Mouse (Mus musculus): Measurements from ENCODE around the gene Glrb. TPM values are rescaled to one million over a fixed set of nuclear protein-coding genes. Genes with fewer than 3 reads are reported as not detected.

Glrb gene
- total RNA-seq (2021): 100 to 1,000 TPM; 139 to 144 TPM
- long read RNA-seq, experiment 1, transcript Glrb-201 (10 exons, 3,029 nt): major isoform, 143 of 203 reads
- long read RNA-seq, experiment 1, partial matches to known transcripts: 18 of 203 reads
- long read RNA-seq, experiment 1, other reads (novel, unspliced or antisense): 40 of 203 reads
- long read RNA-seq, experiment 2, transcript Glrb-204 (10 exons, 2,979 nt): minor isoform, 6 of 291 reads
- long read RNA-seq, experiment 2, transcript Glrb-201 (10 exons, 3,029 nt): major isoform, 206 of 291 reads
- long read RNA-seq, experiment 2, partial matches to known transcripts: 21 of 291 reads
- long read RNA-seq, experiment 2, other reads (novel, unspliced or antisense): 56 of 291 reads

DNA sequence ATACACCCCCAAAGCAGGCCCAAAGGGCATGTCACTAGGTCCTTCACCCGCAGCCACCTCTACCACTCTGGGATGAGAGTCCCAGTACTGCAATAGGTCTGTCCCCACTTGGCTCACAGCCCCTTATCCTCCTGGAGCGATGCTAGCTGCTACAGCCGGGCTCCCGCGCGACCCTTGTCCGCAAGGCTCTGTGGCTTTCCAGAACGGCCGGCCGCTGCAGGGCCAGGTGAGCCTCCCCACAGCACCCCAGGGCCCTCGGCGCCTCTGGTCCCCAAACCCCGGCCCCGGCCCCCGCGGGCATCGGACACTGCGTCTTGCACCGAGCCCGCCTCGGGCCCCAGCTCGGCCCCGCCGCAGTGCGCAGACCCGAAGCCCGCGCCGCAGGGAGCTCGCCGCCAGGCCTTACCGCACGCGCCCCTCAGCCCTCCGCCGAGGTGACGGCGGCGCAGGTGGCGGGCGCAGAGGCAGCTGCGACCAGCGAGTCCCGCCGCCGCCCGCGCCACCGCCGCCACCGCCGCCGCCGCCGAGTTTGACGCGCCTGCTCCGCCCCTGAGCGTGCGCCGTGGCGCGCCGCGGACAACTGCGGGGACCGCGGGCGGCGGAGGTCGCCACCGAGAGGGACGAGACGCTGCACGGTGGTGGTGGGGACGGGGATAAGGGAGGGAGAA is at the start of gene Glrb:
Gene Glrb, minus strand, starts transcription at position 550 of the 668 bp plus-strand sequence.
- DNase-seq (ENCODE audit: low spot score in 2 of 2): peak; percentile 47 to 66
- H3K4me3 ChIP-seq: peak within 1 kb of the TSS; percentile 86
- no peak for TF ChIP-seq CTCF (conservative IDR thresholded peaks at IDR 0.05)
- peak within 1 kb of the TSS; percentile 96 for H3K27ac ChIP-seq

DNA sequence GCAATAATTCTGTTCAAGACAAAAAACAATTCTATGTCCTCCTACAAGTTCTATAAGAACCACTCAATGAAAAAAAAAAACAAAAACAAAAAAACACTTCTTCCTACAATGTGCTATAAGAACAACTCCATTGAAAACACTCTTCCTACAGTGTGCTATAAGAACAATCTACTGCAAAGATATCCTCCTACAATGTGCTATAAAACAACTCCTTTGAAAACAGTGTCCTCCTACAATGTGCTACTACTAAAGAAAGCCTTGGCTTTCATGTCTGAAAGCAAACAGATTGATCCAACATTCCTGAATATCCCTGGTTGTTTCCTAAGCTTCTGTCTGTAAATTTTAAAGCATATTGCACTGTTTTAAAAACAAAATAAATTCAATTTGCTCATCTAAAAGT is 46.5 kb upstream of the Glrb start:
- Histone ChIP-seq H3K4me3 (no peak overlapping the region), H3K27ac (no peak overlapping the region)
- no peak for DNase-seq (ENCODE audit: low spot score in 2 of 2)
- no peak for TF ChIP-seq CTCF (conservative IDR thresholded peaks at IDR 0.05)

DNA sequence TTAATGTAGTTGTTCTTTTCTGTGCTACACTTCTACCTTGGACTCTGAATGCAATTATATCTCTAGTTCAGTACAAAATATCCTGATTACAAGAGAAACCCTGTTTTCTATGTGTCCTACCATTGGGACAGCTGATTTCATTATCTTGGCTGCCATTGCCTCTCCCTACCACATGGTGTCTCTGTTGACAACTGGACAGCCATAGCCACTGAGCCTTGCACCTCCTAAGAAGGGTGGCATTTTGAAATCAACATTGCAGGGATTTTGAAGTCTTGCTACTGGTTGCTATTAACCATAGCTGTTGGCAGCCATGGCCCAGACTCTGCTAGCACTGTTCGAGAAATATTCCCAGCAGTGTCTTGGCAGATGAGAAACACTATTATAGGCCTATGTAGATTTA is 45.1 kb upstream of the Glrb start:
- Histone ChIP-seq H3K27ac (no peak overlapping the region), H3K4me3 (no peak overlapping the region)
- DNase-seq (ENCODE audit: low spot score in 2 of 2): peak; percentile 41 to 53
- TF ChIP-seq CTCF (conservative IDR thresholded peaks at IDR 0.05): peak; percentile 91

DNA sequence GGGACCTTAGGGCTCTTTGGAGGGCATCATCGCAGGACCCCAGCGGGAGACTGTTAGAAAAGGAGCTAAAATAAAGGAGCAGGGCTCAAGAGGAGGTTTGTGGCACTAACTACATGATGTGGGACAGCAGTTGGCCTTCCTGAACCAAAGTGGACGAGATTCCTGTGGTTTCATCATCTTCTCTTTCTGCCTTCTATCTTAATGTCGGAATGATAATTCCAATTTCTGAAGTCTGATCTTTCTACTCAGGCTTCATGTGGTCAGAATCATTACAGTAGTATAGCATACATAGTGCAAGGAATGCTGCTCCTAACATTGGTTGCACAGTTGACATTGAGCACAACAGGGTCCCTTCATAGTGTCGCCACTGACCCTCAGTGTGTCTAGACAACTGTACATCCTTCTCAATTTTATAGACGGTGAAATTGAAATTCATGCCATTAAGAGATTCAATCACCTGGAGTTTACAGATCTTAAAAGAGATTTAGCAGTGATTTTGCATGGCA is 372 bp upstream of the Glrb start:
- TF ChIP-seq CTCF (conservative IDR thresholded peaks at IDR 0.05): no peak
- Histone ChIP-seq H3K4me3 (peak overlapping the region; percentile 86), H3K27ac (peak overlapping the region; percentile 96)
- DNase-seq (ENCODE audit: low spot score in 2 of 2): no peak

DNA sequence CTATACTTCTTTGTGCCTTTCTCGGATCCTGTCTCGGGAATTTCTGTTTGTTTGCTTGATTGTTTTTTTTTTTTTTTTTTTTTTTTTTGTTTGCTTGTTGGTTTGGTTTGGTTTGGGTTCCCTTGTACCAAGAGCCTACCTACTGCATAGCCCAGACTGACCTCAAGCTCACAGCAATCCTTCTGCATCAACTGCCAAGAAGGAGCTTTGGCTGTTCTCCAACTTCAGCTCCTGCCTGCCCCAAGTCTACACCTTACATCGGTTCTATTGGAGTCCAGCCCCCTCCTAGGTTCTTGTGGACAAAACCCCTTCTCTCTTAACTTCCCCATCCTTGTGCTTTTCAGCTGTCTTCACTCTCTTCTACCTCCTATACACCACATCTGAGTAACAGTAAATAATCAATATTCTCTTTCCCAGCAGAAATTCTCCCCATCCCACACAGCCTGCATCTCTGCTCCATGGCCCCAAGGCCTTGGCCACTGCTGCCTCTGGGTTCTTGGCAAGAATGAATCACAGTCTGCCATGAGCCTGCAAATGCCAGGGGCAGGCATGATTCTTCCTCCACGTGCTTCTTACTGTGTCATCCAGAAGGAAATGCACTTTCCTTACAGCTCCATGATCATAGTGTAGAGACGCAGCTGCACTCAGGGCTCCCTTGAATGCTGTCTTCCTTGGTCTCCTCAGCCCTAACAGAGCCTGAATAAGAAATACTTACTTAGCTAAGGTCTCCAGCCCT is 18.5 kb downstream of the Glrb start:
- H3K27ac ChIP-seq: 0 out of 2 replicates have a peak overlapping the region, but pooled peaks have one; percentile 23
- no peak overlapping the region for H3K4me3 ChIP-seq
- no peak for TF ChIP-seq CTCF (conservative IDR thresholded peaks at IDR 0.05)
- no peak for DNase-seq (ENCODE audit: low spot score in 2 of 2)

DNA sequence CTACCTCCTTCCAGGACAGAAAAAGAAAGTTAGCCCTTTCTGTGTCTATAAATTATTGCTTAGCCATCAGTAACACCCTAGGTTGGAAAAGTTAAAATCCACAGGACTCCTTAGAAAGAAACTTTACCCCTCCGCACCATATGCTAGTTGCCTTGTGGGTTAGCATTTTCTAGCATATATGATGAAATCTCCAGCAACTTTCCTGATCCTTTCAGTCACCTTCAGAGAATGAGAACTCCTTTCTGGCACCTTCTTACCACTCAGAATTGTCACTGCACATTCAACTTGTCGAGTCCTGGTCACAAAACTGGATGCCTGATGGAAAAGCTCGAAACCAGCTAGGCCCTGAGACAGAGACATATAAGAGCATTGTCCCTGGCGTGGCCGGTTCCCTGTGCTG is 19.1 kb downstream of the Glrb start:
- no peak overlapping the region for H3K4me3 ChIP-seq
- no peak for DNase-seq (ENCODE audit: low spot score in 2 of 2)
- TF ChIP-seq CTCF (conservative IDR thresholded peaks at IDR 0.05): no peak
- 0 out of 2 replicates have a peak overlapping the region, but pooled peaks have one; percentile 23 for H3K27ac ChIP-seq

DNA sequence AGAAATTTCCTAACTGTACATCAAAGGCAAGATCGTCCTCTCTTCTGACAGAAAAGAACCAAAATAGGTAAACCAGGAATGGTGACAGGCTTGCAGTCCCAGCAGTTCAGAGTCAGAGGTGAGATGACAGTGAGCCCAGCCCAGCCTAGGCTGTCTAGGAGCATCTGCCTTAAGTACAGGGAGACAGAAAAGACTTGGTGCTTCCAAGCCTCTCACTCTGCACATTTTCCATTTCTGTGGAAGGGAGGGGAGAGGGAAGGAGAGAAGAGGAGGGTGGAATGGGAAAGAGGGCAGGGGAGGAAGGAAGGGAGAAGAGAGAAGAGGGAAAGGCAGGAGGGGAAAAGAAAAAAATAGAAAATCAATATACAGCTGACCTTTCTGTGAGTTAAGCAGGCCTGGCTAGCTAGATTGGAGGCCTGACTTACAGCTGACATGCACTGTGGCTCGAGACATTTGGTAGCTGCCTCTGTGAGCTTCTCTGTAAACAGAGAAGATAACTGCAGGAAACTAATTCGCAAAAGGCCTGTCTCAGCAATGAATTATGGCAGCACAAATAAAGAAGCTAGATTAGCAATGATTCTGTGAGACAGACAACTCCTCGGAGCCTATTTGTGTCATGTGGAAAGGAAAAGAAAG is 20.3 kb downstream of the Glrb start:
- no peak for DNase-seq (ENCODE audit: low spot score in 2 of 2)
- no peak for TF ChIP-seq CTCF (conservative IDR thresholded peaks at IDR 0.05)
- Histone ChIP-seq H3K4me3 (no peak overlapping the region), H3K27ac (peak overlapping the region; percentile 36; the same call in 1 of the 2 replicates)

DNA sequence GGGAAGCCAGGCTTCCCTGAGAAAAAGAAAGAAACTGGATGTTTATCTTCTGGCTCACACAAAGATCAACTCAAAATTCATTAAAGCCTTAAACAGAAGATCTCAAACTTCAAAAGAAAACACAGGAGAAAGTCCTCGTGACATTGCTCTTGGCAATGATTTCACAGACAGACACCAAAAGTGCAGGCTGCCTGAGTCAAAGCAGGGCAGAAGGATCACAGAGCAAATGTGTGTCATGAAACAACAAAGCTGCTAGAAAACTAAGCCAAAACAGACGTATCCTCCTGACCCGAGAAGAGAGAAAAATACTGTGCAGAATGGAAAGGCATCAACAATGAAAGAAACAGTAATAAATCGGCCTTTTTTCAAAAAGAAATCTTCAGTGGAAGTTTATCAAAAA is 22.4 kb downstream of the Glrb start:
- DNase-seq (ENCODE audit: low spot score in 2 of 2): no peak
- peak overlapping the region; percentile 48; the same call in 1 of the 2 replicates for H3K27ac ChIP-seq
- TF ChIP-seq CTCF (conservative IDR thresholded peaks at IDR 0.05): no peak
- H3K4me3 ChIP-seq: no peak overlapping the region

DNA sequence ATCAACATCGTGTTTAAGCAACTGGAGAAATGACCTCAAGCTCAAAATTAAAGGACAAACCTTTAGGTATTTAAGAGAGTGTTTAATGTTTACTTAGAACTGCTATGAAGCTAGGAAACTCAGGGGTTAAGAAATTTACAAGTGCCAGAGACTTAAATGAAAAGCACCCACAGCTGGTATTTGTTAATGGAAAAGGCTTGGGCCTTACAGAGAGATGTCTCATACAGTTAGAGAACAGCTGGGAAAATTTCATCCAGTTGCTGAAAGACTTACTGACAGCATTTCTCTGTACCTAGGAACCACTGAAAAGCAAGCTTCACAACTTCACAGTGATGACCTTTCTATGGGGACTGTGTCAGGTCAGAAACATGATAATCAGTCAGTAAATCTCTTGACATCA is 28.3 kb downstream of the Glrb start:
- H3K27ac ChIP-seq: no peak overlapping the region
- no peak overlapping the region for H3K4me3 ChIP-seq
- no peak for DNase-seq (ENCODE audit: low spot score in 2 of 2)
- no peak for TF ChIP-seq CTCF (conservative IDR thresholded peaks at IDR 0.05)

DNA sequence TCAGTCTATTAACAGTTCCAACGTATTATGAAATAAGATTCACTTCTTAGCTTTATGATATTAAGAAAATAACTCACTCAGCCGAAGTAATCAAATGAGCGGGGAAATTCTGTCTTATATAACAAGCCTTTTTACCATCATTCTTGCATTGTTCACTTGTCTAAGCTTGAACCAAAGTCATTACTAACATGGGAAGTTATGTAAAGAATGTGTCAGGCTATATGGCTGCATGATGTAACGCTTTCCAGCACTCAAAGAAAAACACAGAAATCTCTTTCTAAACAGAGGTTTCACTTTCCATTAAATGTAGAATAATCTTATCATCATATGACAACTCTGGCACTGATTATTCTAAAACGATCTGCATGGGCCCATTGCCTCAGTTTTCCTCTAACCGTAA is 29.9 kb downstream of the Glrb start:
- H3K4me3 ChIP-seq: no peak overlapping the region
- DNase-seq (ENCODE audit: low spot score in 2 of 2): no peak
- TF ChIP-seq CTCF (conservative IDR thresholded peaks at IDR 0.05): no peak
- H3K27ac ChIP-seq: no peak overlapping the region

DNA sequence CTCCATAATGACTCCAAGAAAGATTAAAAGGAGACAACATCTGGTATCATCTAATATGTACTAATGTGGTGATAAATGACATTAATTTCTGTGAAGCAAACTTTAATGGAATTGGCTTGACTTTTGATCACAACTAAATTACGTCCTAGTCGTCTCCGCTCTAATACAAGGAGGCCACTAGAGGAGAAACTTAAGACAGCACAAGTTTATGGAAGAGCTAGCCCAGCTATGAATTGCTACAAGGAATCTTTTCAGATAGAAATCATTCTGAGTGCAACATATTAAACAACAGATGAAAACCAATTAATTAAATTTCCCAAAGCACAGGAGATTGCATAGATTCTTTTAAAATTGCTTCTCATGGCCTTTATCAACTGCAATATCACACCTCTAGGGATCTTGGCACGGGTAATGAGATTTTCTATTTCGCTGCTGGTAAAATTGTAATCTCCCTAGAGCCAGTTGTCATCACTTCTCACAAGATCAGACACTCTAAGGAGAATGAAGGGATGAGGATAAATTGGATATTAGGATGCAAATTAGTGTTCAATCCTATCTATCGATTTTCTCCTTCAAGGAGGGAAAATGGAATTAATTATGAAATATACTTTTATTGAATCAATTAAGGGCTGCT is 32.7 kb downstream of the Glrb start:
- no peak overlapping the region for H3K4me3 ChIP-seq
- no peak for DNase-seq (ENCODE audit: low spot score in 2 of 2)

DNA sequence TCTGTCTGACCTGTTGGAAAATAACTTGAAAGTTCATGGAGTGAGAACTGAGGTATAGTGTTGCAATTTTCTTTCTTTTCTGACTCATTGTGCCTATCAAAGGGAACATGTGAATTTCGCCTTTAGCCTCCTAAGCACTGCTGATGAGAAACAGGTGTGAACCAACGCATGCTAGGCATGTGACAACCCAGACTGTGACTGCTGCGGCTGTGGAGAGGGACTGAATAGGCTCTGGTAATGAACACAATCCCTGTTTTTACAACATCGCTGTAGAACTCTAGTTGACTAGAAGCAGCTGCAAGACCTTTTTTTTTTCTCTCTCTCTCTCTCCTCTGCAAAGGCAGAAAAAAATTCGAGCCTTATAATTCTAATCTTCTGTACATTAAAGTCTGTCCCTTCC is 34.9 kb downstream of the Glrb start:
- Histone ChIP-seq H3K4me3 (no peak overlapping the region), H3K27ac (0 out of 2 replicates have a peak overlapping the region, but pooled peaks have one; percentile 5)
- no peak for TF ChIP-seq CTCF (conservative IDR thresholded peaks at IDR 0.05)
- DNase-seq (ENCODE audit: low spot score in 2 of 2): peak in 1 of 2 experiments; percentile 10

More for the DNA sequence above, 32.7 kb downstream of the Glrb start:
- TF ChIP-seq CTCF (conservative IDR thresholded peaks at IDR 0.05): no peak
- H3K27ac ChIP-seq: no peak overlapping the region
